Mouse (Mus musculus): ENCODE data around the gene Leng8. TPM values are rescaled to one million over a fixed set of nuclear protein-coding genes. Genes with fewer than 3 reads are reported as not detected.

Gene Leng8
- total and polyA plus RNA-seq, 3 experiments, result 23.2 to 46.6 (median 33.5) TPM

DNA sequence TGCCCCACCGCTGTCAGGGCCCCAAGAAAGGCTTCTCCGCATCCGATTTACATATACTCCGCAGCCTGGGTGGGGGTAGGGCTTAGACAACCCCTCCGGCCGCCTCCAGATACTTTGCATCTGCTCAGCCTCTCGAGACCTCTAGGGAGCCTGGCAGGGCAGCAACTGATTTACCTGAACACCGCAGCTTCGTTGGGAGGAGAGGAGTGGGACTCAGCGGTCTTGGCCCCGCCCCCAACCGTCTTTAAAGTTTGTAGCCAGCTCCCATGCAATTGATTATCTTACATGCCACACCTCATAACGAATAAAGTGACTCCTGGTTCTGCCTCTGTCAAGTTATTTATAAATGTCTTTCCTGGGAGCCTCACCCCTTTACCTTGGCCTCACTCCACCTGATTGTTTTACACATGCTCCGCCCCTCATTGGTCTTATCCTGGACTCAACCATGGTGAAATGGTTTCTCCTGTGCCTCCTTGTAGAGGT is 13.3 kb downstream of the Leng8 start, which contains the start of gene Leng9 (continued):
- TF ChIP-seq E2F4 (IDR thresholded peaks at IDR 0.05; ENCODE audit: insufficient replicate concordance, low read depth, low read length) (no peak), ETS1 (conservative IDR thresholded peaks at IDR 0.05; ENCODE audit: low read depth, low read length) (peak; percentile 33; the same call in 1 of the 2 replicates), EP300 (IDR thresholded peaks at IDR 0.05; ENCODE audit: low read length) (no peak), GABPA (IDR thresholded peaks at IDR 0.05; ENCODE audit: insufficient replicate concordance, low read depth, low read length) (no peak), NELFE (IDR thresholded peaks at IDR 0.05; ENCODE audit: low read depth, low read length) (no peak), CHD2 (IDR thresholded peaks at IDR 0.05; ENCODE audit: low read length) (peak; percentile 61; the same call in 1 of the 2 replicates), TCF12 (IDR thresholded peaks at IDR 0.05; ENCODE audit: low read depth, low read length) (no peak), SMC3 (IDR thresholded peaks at IDR 0.05; ENCODE audit: low read depth, low read length) (no peak), HCFC1 (IDR thresholded peaks at IDR 0.05; ENCODE audit: low read depth, low read length) (no peak), KAT2A (IDR thresholded peaks at IDR 0.05; ENCODE audit: insufficient replicate concordance, low read length) (no peak), IRF4 (IDR thresholded peaks at IDR 0.05; ENCODE audit: low read depth, low read length) (no peak), MXI1 (IDR thresholded peaks at IDR 0.05; ENCODE audit: low read depth, low read length) (no peak)

DNA sequence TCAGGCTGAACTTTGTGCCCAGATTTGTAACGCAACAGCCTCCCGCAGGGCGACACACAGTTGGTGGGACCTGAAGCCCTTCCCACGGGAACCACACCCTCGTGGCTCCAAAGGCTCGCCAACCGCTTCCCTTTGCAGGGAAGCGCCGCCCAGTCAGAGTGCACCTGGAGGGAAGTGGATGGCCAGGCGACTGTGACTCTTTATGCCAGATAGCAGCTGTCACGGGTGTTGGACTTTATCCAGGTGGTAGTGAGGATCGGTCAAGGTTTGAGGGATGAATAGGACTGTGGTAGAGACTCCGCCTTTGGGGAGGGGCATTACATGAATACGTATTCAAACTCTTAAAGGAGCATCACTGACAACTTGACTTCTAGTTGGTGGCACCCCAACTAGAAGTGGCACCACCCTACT is 14.0 kb downstream of the Leng8 start:
- H3K36me3 ChIP-seq (replicated peaks in 1 of 2; ENCODE audit: control insufficient read depth in 1 of 2, insufficient read depth in 1 of 2, low read length in 1 of 2), result peaks cover 24 to 27% of the 10 kb centered on the region in 2 experiments
- no peak overlapping the region for H3K9ac ChIP-seq (ENCODE audit: insufficient read depth, low read depth)
- no peaks in the 10 kb centered on the region for H3K27me3 ChIP-seq (replicated peaks)
- peaks cover 2% of the 10 kb centered on the region; the same call in 1 of the 2 replicates for H3K79me2 ChIP-seq (replicated peaks; ENCODE audit: control insufficient read depth, extremely low read depth, insufficient read depth, poor library complexity, severe bottlenecking)
- dilution Hi-C loops (cut with MboI; ENCODE audit: extremely low pct_ligation_motif_present, extremely low pct_unique_long_range_greater_than_20kb, low sequenced_read_pairs), result no loop called here
- H3K27ac ChIP-seq (ENCODE audit: insufficient read depth, low read depth), result no peak overlapping the region
- peak; percentile 23; the same call in 1 of the 2 replicates for TF ChIP-seq MXI1 (IDR thresholded peaks at IDR 0.05; ENCODE audit: low read depth, low read length)
- no peak for TF ChIP-seq ZKSCAN1 (IDR thresholded peaks at IDR 0.05; ENCODE audit: borderline replicate concordance, low read depth, low read length)
- no peak for DNase-seq (ENCODE audit: extremely low read depth)
- in situ Hi-C loops (cut with MboI; ENCODE audit: low pct_ligation_motif_present, low pct_unique_long_range_greater_than_20kb, low sequenced_read_pairs), result no loop called here
- peak overlapping the region; percentile 99 for H3K4me2 ChIP-seq (ENCODE audit: insufficient read depth, low read depth, poor library complexity, severe bottlenecking)
- H3K9me3 ChIP-seq (replicated peaks; ENCODE audit: low read length), result no peaks in the 10 kb centered on the region
- peak overlapping the region in 1 of 3 experiments; percentile 33 for H3K4me3 ChIP-seq (replicated peaks in 1 of 3; ENCODE audit: low read depth in 2 of 3, low read length in 2 of 3, poor library complexity in 1 of 3)
- H3K4me1 ChIP-seq (ENCODE audit: control insufficient read depth in 1 of 2, insufficient read depth in 2 of 2), result peaks cover 15 to 36% of the 10 kb centered on the region in 2 experiments

DNA sequence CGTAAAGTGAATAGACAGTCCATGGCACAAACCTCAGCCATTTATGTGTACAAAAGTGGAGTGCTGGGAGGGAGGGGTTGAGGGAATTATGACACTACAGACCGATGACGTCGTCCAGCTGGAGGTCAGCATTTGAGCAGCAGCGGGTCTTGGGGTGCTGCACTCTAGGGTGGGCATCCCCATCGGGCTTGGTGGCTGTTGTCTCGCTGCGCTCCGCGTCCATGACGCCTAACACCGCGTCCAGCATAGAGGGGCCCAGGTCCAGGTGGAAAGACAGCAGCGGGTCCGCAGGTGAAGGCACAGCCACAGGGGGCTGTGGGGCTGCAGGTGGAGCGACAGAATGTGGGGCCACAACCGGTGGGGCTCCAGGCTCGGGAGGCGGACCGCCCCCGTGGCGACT is 14.4 kb downstream of the Leng8 start:
- H3K4me1 ChIP-seq (ENCODE audit: control insufficient read depth in 1 of 2, insufficient read depth in 2 of 2), result peaks cover 15 to 36% of the 10 kb centered on the region in 2 experiments
- H3K9ac ChIP-seq (ENCODE audit: insufficient read depth, low read depth), result no peak overlapping the region
- H3K4me3 ChIP-seq (replicated peaks in 1 of 3; ENCODE audit: low read depth in 2 of 3, low read length in 2 of 3, poor library complexity in 1 of 3), result no peak overlapping the region

More for the DNA sequence above, 14.4 kb downstream of the Leng8 start:
- TF ChIP-seq ZNF384 (IDR thresholded peaks at IDR 0.05; ENCODE audit: low read depth, low read length) (no peak), GABPA (IDR thresholded peaks at IDR 0.05; ENCODE audit: insufficient replicate concordance, low read depth, low read length) (no peak), USF1 (IDR thresholded peaks at IDR 0.05; ENCODE audit: low read depth, low read length) (no peak), TCF12 (IDR thresholded peaks at IDR 0.05; ENCODE audit: low read depth, low read length) (no peak), ETS1 (conservative IDR thresholded peaks at IDR 0.05; ENCODE audit: low read depth, low read length) (no peak)
- H3K36me3 ChIP-seq (replicated peaks in 1 of 2; ENCODE audit: control insufficient read depth in 1 of 2, insufficient read depth in 1 of 2, low read length in 1 of 2), result peaks cover 19 to 23% of the 10 kb centered on the region in 2 experiments
- no peaks in the 10 kb centered on the region for H3K27me3 ChIP-seq (replicated peaks)
- peak overlapping the region; percentile 99; the same call in 1 of the 2 replicates for H3K4me2 ChIP-seq (ENCODE audit: insufficient read depth, low read depth, poor library complexity, severe bottlenecking)
- dilution Hi-C loops (cut with MboI; ENCODE audit: extremely low pct_ligation_motif_present, extremely low pct_unique_long_range_greater_than_20kb, low sequenced_read_pairs) (no loop called here), in situ Hi-C loops (cut with MboI; ENCODE audit: low pct_ligation_motif_present, low pct_unique_long_range_greater_than_20kb, low sequenced_read_pairs) (no loop called here)
- no peak for DNase-seq (ENCODE audit: extremely low read depth)
- H3K27ac ChIP-seq (ENCODE audit: insufficient read depth, low read depth), result no peak overlapping the region
- no peaks in the 10 kb centered on the region for H3K9me3 ChIP-seq (replicated peaks; ENCODE audit: low read length)
- H3K79me2 ChIP-seq (replicated peaks; ENCODE audit: control insufficient read depth, extremely low read depth, insufficient read depth, poor library complexity, severe bottlenecking), result peaks cover 2% of the 10 kb centered on the region; the same call in 1 of the 2 replicates
